Mouse (Mus musculus): ENCODE results near the gene Wdr46.

DNA sequence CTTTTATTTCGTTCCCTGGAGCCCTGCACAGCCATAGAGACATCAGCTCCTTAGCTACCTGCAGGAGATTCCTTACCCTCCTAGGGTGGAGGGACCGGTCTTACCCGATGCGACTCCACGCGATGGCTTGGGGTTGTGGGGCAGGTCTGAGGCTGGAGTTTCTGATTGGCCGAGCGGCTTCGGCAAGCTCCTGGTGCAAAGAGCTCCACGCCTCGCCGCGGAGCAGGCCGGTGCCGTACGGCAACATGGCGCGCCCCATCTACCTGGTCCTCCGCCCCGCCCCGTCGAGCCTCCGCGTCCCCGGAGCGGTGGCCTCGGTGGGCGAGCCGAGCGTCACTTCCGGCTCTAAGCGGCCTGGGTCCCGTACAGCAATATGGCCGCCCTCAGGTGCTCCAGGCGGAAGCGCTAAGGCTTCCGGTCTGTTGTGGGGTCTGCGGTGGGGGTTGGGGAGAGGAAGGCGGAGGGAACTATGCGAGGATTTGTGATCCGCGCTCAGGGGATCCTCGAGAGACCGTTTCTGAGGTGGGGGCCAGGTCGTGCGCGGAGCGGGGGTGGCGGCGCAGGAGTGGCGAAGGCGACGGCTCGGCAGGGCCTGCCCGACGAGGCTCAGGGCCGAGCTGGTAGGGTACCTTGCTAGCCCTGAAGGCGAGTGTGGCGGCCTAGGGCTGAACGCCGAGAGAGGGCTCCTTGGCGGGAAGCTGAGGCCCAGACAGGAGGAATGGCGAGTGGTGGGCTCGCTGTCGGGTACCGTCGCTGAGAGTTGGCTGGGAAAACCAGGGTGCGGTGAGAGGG, 31.2 kb upstream of the Wdr46 start, which contains the start of gene Daxx:
- TF ChIP-seq CTCF (IDR thresholded peaks at IDR 0.05; ENCODE audit: extremely low read depth, insufficient read length, insufficient replicate concordance, low read depth, low read length) = no peak
- TF ChIP-seq POLR2A (IDR thresholded peaks at IDR 0.05; ENCODE audit: low read depth, low read length) = peak; percentile 41; the same call in 1 of the 2 replicates
